Mouse (Mus musculus): ENCODE data around the gene Gm20403. TPM values are rescaled to one million over a fixed set of nuclear protein-coding genes. Genes with fewer than 3 reads are reported as not detected.
A peak's percentile ranks its signal among the peaks of the same experiment; 100 is the strongest.
"Not testable (repeated sequence)": the region's sequence is repeated elsewhere in the genome, so short reads cannot be mapped to it uniquely, and the experiment has no call there.

The Gm20403 gene
- not detected for total RNA-seq (2021)
- long read RNA-seq = 0 reads

DNA sequence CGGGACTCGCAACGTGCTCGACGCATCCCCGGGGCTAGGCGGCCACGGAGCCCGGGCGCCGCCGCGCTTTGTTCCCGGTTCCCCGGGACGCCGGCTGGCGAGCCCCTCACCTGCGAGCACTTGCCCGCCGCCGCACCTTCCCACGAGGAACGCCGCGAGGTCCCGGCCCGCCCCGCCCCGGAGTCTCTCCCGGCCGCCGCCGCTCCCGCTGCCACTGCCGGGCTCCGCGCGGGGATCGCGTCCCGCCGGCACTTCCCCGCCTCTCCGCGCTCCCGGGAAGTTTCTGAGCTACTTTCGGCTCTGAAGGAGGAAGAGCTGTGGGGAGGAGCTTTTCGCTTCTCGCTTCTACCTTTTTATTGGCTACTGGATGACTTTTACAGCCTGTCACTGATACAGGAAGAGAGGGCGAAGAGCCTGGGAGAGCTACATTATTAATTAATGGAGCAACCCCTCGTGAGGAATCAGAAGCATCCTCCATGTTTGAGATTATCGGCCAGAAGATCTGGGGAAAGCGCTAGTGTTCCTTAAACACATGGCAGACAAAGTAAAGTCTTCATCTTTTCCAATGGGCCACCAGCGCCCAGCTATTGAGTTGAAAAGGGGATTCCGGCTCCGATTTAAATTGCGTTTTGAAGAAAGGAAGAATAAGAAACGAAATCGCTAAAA is at the start of gene Gm20403:
Gene Gm20403, minus strand, starts transcription at position 478 of the 666 bp plus-strand sequence.
- DNase-seq (ENCODE audit: low spot score in 2 of 2) = peak in 1 of 2 experiments; percentile 13

DNA sequence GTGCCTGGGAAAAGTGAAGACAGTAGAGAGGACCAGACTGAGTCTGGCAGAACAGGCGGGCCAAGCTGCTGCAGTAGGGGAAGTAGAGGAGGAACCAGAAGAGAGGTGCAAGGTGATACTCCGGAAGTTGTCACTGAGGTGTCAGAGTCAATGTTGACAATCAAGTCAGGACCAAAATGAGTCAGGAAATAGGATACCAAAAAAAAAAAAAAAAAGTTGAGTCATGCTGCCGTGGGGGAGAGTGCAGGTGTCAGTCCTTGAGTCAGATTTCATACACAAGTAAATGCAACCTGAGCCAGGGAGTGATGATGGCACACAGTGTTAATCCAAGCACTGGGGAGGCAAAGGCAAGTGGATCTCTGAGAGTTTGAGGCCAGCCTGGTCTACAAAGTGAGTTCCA is 40.8 kb upstream of the Gm20403 start:
- no peak for DNase-seq (ENCODE audit: low spot score in 2 of 2)

DNA sequence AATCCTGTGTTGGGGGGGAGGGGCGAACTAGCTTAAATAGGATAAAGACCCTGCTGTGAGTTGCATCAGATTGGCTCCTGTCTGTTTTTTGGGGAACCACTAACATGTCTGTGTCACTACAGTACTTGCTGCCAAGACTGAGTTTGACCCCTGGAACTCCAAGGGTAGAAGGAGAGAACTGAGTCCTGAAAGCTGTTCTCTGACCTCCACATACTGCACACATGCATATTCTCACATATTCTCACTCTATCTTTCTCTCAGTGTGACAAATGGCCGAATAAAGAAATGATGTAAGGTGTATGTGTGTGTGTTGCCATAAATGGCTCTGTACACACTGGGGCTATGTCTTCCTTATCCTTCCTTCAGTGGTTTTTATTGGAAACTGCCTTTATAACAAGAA is 37.0 kb upstream of the Gm20403 start:
- no peak for DNase-seq (ENCODE audit: low spot score in 2 of 2)

DNA sequence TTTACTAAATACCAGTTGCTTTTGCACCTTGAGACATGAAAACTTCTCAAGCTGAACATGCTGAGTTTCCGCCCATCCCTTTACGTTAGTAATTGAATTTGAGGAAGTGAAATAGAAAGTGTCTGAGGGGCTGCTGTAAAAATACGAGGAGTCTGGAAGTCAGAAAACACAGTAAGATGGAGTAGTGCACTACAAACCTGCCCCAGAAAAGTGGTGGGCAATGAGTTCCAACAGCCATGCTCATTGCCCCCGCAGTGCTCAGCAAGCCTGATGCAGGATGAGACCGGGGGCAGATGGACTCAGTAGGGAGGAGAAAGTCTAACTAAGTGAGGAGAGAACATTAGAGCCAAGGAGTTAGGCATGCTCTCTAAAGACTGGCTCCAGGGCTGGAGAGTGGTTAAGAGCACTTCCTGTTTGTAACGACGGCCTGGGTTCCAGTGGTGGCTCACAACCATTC is 33.1 kb upstream of the Gm20403 start:
- DNase-seq (ENCODE audit: low spot score in 2 of 2) = no peak

DNA sequence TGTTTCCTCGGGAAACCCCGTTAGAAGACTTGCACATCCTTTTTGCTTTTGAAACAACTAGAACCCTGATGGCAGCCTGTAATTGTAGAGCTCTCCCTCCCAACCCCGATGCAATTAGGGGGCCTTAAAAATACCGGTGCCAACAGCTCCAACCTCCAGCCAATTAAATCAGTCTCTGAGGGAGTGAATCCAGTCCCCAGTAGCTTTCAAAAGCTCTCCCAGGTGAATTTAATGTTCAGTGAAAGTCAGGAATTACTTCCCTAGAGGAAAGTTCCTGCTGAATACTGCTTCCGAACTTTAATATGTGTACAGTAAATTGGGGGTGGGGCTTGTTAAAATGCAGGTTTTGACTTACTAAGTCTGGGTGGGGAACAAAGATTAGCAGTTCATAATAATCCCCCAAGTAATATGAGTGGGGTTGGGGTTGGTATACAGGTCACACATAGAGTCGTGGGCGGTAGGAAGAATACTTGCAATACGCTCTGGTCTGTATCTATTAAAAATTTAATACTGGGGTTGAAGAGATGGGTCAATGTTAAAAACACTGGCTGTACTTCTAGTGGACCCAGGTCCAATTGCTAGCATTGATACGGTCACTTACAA is 30.9 kb upstream of the Gm20403 start:
- DNase-seq (ENCODE audit: low spot score in 2 of 2) = no peak

DNA sequence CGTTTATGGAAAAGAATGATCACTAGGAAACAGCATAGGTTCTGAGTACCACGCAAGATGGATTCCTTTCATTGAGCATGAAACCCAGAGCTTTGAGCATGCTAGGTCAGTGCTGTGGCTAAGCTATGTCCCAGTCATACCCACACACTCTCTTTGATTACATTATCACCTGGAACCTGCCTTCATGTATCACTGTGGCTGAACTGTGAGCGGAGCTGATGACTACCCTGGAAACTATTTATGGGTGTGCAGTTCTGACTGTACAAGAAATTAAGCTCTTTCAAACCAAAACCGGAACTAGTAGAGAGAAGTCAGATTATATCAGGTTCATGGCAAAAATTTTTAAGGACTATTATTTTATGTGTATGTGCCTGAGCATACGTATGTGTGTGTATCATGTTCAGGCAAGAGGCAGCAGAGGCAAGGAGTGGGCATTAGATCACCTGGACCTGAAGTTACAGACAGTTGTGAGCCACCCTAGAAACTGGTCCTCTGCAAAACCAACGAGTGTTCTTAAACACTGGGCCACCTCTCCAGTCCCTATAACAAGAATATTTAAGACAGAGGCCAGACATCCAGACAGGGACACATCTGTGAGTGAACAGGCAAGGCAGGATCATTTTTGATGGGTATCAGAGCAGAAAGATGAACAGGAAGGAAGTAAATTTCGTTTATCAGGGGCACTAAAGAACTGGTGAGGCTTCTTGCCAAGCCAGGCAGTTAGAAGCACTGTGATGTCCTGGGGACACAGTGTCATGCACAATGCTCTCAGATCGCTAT is 30.2 kb upstream of the Gm20403 start:
- DNase-seq (ENCODE audit: low spot score in 2 of 2) = no peak

DNA sequence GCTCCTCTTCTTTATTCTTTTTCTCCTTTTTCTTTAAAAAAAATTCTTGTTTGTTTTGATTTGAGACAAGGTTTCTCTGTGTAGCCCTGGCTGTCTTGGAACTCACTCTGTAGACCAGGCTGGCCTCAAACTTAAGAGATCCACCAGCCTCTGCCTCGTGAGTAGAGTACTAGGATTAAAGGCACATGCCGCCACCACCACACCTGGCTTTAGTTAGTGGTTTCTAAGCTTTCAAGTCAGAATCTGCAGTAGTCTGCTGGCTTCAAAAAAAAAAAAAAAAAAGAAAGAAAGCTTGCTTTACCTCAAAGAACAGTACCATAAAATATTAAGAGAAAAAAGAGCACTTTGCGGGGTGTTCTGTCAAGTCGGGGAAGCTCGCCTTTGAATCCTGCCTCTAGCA is 29.1 kb upstream of the Gm20403 start:
- no peak for DNase-seq (ENCODE audit: low spot score in 2 of 2)

DNA sequence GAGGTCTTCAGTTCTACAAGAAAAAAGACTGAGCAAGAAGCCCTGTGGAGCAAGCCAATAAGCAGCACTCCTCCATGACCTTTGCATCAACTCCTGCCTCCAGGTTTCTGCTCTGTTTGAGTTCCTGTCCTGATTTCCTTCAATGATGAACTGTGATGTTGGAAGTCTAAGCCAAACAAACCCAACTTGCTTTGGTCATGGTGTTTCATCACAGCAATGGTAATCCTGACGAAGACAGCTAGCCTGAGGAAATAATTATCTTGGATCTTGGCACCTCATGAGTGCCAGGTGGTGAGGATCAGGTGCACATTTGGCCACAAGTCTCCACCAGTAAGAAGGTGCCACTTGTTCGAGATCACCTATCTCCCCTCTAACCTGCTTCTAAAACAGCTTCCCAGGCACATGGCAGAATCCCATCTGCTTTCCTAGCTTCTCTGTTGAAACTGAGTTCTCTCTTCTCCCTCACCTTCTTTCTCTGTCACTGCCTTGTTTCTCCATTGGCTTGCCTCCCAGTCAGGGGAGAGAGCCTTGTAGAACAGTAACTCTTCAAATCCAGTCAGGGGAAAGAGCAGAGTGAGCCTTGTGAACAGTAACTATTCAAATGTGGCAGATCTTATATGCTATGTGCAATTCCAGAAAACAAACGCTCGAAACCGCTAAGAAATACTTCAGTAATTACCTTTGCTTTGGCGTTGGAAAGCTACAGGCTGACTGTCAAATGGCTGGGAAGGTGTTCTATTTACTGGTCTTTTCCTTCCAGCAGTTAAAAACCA is 27.5 kb upstream of the Gm20403 start, which contains the start of gene Baz1a:
Gene Baz1a, minus strand, starts transcription at position 723 of the 773 bp plus-strand sequence.
- no peak for DNase-seq (ENCODE audit: low spot score in 2 of 2)

DNA sequence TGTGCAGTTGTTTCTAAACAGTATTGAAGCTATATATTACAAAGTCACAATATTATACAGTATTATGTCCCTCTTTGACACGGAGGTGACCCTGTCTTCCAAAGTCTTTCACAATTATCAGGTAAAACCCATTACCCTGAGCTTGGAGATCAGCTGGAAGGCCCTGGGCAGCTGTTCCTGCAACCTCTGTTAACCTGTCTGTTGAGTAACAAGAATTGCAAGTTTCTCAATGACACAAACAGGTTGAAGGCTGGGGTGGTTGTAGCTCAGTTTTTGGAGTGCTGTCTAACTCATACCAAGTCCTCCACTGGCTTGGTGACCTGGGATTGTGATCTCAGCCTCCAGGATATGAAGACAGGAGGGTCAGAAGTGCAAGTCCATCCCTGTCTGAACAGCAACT is 26.7 kb upstream of the Gm20403 start:
- no peak for DNase-seq (ENCODE audit: low spot score in 2 of 2)

DNA sequence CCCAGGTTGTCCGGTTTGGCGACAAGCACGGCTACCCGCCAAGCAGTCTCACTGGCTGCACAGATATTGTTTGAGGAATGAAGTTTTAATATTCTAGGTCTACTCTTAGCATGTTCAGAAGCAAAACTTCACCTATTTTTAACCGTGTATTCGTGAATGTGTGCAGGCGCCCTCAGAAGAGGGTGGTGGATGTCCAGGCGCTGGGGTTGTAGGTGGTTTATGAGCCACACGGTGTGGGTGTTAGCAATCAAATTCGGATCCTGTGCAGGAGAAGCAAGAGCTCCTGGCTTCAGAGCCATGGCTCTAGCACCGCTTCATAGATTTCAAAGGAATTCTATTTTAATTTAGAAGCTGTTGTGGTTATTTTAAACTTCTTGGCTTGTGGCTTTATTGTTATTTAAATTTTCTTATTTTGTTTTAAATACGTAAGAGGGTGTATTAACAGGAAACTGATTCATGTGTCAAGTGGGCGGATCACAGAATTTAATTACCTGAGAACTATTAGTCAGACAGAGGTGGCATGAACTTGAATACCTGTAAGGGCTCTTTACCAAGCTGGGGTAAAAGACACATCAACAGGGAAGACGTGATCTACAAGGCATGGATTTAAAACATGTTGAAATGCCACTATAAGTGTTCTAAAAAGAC is 21.2 kb upstream of the Gm20403 start:
- no peak for DNase-seq (ENCODE audit: low spot score in 2 of 2)

DNA sequence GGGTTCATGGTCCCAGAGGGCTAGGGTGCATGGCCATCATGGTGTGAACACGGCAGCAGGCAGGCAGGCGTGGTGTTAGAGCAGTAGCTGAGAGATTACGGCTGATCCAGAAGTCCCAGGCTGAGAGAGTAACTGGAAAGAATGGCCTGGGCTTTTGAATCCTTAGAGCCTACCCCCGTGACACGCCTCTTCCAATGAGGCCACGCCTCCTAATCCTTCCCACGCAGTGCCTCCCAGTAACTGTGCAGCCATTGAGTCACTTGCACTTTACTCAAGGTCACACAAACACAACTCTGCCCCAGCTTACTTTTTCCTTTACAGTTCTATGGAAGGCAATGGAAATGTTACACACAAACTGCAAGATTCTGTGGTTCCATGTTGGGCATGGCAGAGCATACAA is 19.7 kb upstream of the Gm20403 start:
- no peak for DNase-seq (ENCODE audit: low spot score in 2 of 2)

DNA sequence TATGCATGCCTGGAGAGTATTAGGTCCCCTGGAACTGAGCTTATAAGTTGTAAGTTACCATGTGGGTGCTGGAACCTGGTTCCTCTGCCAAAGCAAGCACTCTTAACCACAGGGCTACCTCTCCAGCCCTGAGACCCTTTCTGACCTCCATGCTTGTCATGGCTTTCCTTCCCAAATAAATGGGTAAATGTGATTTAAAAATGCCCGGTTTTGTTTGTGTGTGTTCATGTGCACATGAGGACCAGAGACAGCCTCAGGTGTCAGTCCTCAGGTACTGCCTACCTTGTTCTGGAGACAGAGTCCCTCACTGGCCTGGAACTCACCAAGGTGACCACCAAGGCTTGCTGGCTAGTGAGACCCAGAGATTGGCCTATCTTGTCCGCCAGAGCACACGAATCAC is 18.1 kb upstream of the Gm20403 start:
- DNase-seq (ENCODE audit: low spot score in 2 of 2) = no peak

DNA sequence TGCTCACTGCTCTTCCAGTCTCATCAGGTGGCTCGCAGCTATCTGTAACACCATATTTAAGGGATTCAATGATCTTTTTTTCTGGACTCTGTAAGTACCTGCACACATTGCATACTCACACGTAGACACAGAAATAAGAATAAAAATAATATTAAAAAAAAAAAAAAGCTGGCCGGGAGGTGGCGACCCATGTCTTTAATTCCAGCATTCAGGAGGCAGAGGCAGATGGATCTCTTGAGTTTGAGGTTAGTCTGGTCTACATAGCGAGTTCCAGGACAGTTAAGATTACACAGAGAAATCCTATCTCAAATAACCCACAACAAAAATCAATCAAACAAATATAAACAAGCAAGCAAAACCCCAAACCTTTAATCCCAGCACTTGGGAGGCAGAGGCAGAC is 17.5 kb upstream of the Gm20403 start:
- no peak for DNase-seq (ENCODE audit: low spot score in 2 of 2)

DNA sequence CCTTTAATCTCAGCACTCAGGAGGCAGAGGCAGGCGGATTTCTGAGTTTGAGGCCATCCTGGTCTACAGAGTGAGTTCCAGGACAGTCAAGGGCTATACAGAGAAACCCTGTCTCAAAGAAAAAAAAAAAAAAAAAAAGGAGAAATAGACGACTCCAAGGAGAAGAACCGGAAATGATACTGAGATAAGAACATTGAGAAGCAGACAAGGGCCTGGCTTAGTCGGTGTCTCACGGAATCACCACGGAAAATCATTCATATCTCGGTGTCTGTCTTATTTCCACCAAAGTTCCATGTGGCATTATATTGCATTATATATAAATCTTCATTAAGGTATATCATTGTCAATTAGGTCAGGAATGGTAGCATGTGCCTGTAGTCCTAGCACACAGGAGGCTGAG is 16.2 kb upstream of the Gm20403 start:
- not testable (repeated sequence) for DNase-seq (ENCODE audit: low spot score in 2 of 2)

DNA sequence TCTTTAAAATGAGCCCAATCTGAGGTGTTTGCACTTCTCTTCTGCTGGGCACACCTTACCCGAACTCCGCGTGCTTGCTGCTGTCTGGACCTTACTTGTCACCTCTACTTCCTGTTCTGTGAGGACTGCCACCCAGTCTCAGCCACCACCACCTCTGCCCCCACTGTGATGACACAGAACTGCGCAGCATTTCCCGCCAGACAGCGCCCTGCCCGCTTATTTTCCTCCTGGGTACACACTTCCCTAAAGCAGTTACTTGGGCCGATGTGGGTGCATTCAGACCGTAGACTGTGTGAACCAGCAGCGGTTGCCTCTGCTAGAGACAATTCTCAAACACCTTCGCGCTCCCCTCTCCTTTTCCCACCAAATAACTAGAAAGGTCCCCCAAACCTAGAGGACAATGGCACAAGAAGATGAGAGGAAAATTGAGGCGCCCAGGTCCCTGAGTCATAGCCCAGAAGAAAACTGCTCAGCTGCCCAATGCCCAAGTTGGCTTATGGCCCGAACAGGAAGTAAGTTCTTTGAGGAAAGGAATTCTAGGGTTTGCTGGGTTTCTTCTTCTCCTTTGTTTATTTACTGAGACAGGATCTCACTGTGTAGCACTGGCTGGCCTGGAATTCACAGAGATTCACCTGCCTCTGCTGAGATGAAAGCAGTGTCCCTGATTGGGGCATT is 12.8 kb upstream of the Gm20403 start:
- no peak for DNase-seq (ENCODE audit: low spot score in 2 of 2)

DNA sequence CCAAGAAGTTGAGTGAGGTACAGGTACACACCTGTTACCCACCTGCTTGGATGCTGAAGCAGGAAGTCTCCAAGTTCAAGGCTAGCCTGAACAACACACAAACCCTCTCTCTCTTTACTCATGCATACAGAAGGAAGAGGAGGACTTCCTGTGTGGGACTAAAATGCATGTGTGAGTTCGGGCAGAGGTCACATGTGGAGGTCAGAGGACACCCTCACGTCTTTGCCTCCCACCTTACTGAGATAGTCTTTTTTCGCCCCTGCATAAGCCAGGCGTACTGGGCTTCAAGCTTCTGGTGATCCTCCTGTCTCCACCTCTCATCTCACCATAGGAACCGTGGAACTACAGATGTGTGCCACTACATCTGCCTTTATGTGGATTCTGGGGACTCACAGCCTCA is 12.1 kb upstream of the Gm20403 start:
- no peak for DNase-seq (ENCODE audit: low spot score in 2 of 2)

DNA sequence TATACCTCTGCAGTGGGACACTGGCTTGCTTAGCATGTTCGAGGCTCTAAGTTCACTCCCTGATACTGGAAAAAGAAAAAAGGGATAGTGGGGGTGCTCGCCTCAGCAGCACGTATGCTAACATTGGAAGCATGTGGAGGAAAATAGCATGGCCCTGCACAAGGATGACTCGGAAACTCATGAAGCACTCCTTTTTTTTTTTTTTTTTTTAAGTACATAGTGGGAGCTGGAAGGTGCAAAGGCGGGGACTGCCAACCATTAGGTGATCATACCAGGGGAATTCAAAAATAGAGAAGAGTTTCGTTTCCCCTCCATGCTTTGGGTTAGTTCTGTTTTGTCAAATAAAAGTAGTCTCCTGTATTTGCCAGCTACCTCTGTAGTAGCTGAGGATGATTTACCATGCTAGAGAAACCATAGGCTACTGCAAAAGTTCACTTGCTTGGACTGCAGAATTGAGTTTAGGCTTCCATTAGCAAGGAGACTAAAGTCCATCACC is 10.7 kb upstream of the Gm20403 start:
- DNase-seq (ENCODE audit: low spot score in 2 of 2) = no peak

DNA sequence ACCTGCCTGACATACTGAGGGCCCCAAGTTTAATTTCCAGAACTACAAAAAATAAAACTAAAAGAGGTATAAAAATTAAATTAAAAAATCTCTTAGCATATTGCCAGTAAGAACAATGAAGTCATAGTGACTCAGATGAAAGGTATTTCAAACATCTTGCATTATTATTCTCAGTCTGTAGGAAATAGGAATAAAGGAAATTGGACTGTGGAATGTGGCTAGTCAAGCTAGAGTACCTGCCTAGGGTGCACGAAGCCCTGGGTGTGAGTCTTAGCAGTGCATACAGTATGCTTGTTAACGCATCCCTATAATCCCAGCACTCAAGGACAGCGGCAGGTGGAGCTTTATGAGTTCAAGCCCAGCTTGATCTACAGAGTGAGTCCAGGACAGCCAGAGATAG is 9.6 kb upstream of the Gm20403 start:
- no peak for DNase-seq (ENCODE audit: low spot score in 2 of 2)

DNA sequence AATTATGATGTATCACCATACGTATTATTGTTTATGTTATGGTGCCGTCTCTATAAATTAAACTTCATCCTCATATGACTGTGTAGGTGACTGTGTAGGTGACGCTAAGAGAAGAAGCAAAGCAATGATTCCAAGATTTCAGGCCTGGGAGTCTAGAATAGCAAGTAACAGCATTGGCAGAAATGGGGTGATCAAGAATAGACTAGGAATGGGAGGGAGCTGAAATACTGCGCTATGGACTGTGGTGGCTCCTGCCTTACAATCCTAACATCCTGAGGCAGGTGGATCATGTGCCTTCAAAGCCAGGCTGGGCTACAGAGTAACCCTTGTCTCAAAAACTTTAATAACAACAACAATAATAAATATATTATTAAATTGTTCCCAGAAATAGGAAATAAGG is 8.1 kb upstream of the Gm20403 start:
- no peak for DNase-seq (ENCODE audit: low spot score in 2 of 2)

DNA sequence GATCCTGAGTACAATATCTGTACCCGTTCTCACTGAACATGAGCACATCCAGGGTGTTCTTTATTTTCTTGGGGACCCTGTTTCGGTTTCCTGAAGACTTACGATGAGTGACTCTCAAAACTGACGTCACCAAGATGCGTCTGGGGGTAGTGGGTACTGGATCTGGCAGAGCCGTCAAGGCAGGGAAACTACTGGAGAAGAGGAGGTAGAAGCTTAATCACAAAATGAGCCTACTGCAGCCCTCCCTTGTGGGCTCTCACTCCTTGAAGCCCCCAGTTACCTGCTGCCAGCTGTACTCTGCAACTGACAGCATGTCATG is 7.7 kb upstream of the Gm20403 start:
- DNase-seq (ENCODE audit: low spot score in 2 of 2) = no peak
